Mouse (Mus musculus) kidney, postnatal 0 days (tissue): ENCODE data around the gene Plekhd1. TPM values are rescaled to one million over a fixed set of nuclear protein-coding genes. Genes with fewer than 3 reads are reported as not detected.

ENCODE experiments used
- ATAC-seq: fragments of 200-750 bp; cut with Nextera tagmentation; replicated peaks from 2 replicates; pipeline ENCODE4 v1.8.0; 2017; ENCODE audit warnings: low read depth, moderate number of reproducible peaks, moderate TSS enrichment, moderate library complexity; ENCODE audit not compliant: low FRiP score
- DNase-seq: peaks from one replicate; pipeline ENCODE4 v3.0.0-alpha.2; 2016; ENCODE audit warnings: low spot score
- H3K27ac ChIP-seq: fragments of 300-500 bp; sonication (generic); 2 replicates; pipeline ENCODE4 v1.5.1; 2014; ENCODE audit warnings: mild to moderate bottlenecking
- H3K27me3 ChIP-seq: fragments of 300-500 bp; sonication (generic); 2 replicates; pipeline ENCODE4 v1.6.1; 2014; ENCODE audit warnings: low read length, mixed read lengths; ENCODE audit not compliant: insufficient read depth
- H3K36me3 ChIP-seq: fragments of 300-500 bp; sonication (generic); 2 replicates; pipeline ENCODE4 v1.6.1; 2014; ENCODE audit warnings: low read length, mixed read lengths; ENCODE audit not compliant: insufficient read depth
- H3K4me1 ChIP-seq: fragments of 300-500 bp; sonication (generic); replicated peaks from 2 replicates; pipeline ENCODE4 v1.6.1; 2014; ENCODE audit warnings: antibody characterized with exemption, low read length, mixed read lengths; ENCODE audit not compliant: insufficient read depth
- H3K4me2 ChIP-seq: fragments of 300-500 bp; sonication (generic); 2 replicates; pipeline ENCODE4 v1.6.1; 2014; ENCODE audit warnings: mild to moderate bottlenecking, low read length, moderate library complexity, mixed read lengths
- H3K4me3 ChIP-seq: fragments of 300-500 bp; sonication (generic); replicated peaks from 2 replicates; pipeline ENCODE4 v1.5.1; 2014; ENCODE audit warnings: low read depth, low read length
- H3K9ac ChIP-seq: fragments of 300-500 bp; sonication (generic); 2 replicates; pipeline ENCODE4 v1.6.1; 2014; ENCODE audit warnings: low read depth, low read length
- H3K9me3 ChIP-seq: fragments of 300-500 bp; sonication (generic); replicated peaks from 2 replicates; pipeline ENCODE4 v1.6.1; 2016; ENCODE audit warnings: low read length, inconsistent platforms, mixed read lengths
- CTCF ChIP-seq: IDR thresholded peaks from 2 replicates; pipeline ENCODE4 v1.5.1; 2016; ENCODE audit warnings: antibody characterized with exemption, low read depth, mild to moderate bottlenecking, moderate library complexity
- WGBS: fragments of 180-500 bp; shearing (Covaris S2); extraction: QIAGEN DNeasy Blood & Tissue Kit; methylation state at CpG from one replicate; pipeline ENCODE4 v1.1.7; 2014; 5-methylcytosine and 5-hydroxymethylcytosine counted together
- polyA plus RNA-seq: library from polyadenylated mRNA; unstranded; fragments of >200 nt; fragmentation: Nextera tagmentation; extraction: Ambion mirVana; gene quantifications from 2 replicates; pipeline ENCODE4 v1.2.1, GENCODE M21; 2015

The Plekhd1 gene
- polyA plus RNA-seq, 1 experiment from 2014 or later = 3.5 TPM

DNA sequence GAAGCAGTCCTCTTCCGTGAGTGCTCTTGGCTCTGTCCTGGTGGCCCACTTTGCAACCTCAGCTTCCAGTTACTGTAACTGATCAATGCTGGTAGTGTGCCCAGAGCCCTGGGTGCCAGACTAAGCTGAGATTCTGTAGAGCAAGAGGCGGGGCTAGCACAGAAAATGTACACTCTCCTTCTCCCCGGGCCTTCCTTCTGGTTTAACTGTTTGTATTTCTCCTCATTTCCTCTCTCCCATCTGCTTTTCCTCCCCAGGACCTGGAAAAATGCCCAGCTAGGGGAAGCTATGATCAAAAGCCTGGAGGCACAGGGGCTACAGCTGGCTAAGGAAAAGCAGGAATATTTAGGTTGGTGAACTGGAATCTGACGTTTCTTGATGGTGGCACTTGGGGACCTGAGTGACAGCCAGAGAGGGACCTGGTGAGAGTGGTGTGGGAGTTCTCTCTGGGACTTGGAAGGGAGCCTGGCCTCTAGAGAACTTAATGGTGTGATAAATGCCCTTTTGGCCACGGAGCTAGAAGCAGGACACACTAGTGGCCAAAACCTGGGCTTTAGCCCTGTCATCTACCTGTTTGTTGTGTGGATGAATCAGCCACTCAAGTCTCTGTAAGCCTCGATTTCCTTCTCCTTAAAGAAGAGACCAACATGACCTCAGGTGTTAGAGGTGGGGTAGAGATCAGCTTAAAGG lies 14.7 kb downstream of the Plekhd1 start:
- peaks cover 9% of the 10 kb centered on the region for H3K4me1 ChIP-seq
- H3K4me2 ChIP-seq = no peak overlapping the region
- H3K27ac ChIP-seq = no peak overlapping the region
- no peak overlapping the region for H3K4me3 ChIP-seq
- no peaks in the 10 kb centered on the region for H3K27me3 ChIP-seq
- no peaks in the 10 kb centered on the region for H3K36me3 ChIP-seq
- WGBS = 28% methylated on average over 6 of the region's 6 CpGs
- no peaks in the 10 kb centered on the region for H3K9me3 ChIP-seq
- ATAC-seq (no peak), DNase-seq (peak; percentile 49)
- no peak overlapping the region for H3K9ac ChIP-seq
- no peak for TF ChIP-seq CTCF

DNA sequence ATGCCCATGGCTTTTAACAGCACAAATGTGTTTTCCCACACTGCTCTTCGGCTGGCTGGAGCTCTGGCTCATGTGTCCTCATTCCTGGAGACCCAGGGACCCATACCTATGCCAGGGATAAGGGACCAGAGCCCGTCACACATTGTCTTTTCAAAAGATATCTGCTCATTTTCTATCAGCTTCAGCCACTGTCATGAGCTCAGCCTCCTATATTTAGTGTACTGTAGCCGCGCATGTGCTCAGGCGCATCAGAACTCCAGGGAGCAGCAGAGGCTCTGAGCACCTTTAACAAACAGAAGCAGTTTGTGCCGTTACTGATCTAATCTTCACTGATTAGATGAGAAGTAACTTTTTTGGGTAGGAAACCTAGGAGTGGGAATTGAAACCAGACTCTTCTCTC lies 23.5 kb downstream of the Plekhd1 start:
- WGBS = 69% methylated on average over 6 of the region's 6 CpGs
- H3K27me3 ChIP-seq = no peaks in the 10 kb centered on the region
- no peaks in the 10 kb centered on the region for H3K9me3 ChIP-seq
- no peaks in the 10 kb centered on the region for H3K4me1 ChIP-seq
- ATAC-seq (no peak), DNase-seq (no peak)
- H3K36me3 ChIP-seq = no peaks in the 10 kb centered on the region
- H3K4me3 ChIP-seq = no peak overlapping the region
- H3K9ac ChIP-seq = no peak overlapping the region
- no peak overlapping the region for H3K4me2 ChIP-seq
- no peak for TF ChIP-seq CTCF
- no peak overlapping the region for H3K27ac ChIP-seq

DNA sequence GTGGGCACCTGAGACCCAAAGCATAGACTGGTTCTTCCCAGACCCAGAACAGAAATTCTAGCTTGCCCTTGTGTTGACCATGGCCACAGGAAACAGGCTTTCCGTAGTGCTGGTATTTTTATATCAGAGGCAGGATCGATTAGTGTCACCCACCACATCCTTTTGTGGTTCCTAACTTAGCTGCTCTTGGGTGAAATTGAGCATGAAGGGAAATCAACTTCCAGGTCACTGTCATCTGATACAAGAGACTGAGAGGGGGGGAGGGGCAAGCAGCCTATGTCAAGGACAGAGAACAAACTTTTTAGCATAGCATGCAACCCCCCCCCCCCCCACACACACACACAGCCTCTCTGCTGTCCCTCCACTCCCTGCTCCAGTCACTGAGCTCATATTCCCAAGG lies 26.8 kb downstream of the Plekhd1 start:
- Histone ChIP-seq H3K36me3 (no peaks in the 10 kb centered on the region), H3K4me1 (no peaks in the 10 kb centered on the region), H3K9me3 (no peaks in the 10 kb centered on the region), H3K4me3 (no peak overlapping the region), H3K4me2 (no peak overlapping the region), H3K9ac (no peak overlapping the region), H3K27ac (no peak overlapping the region), H3K27me3 (no peaks in the 10 kb centered on the region)
- WGBS = 43% methylated on average over 2 of the region's 2 CpGs
- no peak for DNase-seq
- TF ChIP-seq CTCF = no peak
- ATAC-seq = no peak

DNA sequence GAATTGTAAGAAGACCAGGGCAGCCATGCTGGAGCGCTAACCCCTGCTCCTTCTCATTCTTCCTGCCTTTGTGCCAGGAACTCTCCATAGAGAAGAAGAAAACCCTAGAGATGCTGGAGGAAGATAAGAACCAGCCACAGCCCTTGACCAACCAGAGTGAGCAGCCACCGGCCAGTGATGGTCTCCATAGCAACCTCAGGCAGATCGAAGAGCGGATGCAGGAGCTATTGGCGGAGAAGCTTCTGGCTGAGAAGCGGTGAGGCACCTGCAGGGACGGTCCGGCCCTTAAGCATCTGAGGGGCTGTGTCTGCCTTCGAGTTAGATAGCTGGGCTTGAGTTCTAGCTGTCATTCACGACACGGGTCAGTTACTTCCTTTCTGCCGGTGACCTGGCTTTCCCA lies 28.1 kb downstream of the Plekhd1 start:
- Histone ChIP-seq H3K4me2 (no peak overlapping the region), H3K4me1 (no peaks in the 10 kb centered on the region), H3K4me3 (no peak overlapping the region), H3K9me3 (no peaks in the 10 kb centered on the region), H3K27ac (no peak overlapping the region), H3K27me3 (no peaks in the 10 kb centered on the region), H3K36me3 (no peaks in the 10 kb centered on the region), H3K9ac (no peak overlapping the region)
- whole genome bisulfite sequencing = 72% methylated on average over 12 of the region's 12 CpGs
- TF ChIP-seq CTCF = no peak
- no peak for DNase-seq
- ATAC-seq = no peak

DNA sequence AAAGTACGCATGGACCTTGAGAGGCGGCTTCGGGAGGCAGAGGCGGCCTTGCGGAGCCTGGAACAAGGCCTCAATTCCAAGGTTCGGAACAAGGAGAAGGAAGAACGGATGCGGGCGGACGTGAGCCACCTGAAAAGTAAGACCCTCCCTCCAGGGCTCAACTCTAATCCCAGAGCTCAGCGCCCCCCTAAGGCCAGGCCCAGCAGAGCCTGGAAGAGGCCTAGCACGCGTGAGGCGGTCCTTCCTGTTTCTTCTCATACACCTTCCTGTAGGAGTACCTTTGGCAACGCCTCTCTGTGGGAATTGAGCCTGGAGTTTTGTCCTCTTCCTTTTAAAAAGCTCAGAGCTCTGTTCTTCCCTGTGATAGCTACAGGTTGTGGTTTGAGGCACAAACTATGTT lies 29.1 kb downstream of the Plekhd1 start:
- no peaks in the 10 kb centered on the region for H3K27me3 ChIP-seq
- no peaks in the 10 kb centered on the region for H3K36me3 ChIP-seq
- no peak overlapping the region for H3K9ac ChIP-seq
- WGBS = 89% methylated on average over 15 of the region's 15 CpGs
- no peak for ATAC-seq
- H3K9me3 ChIP-seq = no peaks in the 10 kb centered on the region
- H3K4me2 ChIP-seq = no peak overlapping the region
- H3K4me1 ChIP-seq = no peaks in the 10 kb centered on the region
- no peak for TF ChIP-seq CTCF
- no peak overlapping the region for H3K4me3 ChIP-seq
- H3K27ac ChIP-seq = no peak overlapping the region
- no peak for DNase-seq

DNA sequence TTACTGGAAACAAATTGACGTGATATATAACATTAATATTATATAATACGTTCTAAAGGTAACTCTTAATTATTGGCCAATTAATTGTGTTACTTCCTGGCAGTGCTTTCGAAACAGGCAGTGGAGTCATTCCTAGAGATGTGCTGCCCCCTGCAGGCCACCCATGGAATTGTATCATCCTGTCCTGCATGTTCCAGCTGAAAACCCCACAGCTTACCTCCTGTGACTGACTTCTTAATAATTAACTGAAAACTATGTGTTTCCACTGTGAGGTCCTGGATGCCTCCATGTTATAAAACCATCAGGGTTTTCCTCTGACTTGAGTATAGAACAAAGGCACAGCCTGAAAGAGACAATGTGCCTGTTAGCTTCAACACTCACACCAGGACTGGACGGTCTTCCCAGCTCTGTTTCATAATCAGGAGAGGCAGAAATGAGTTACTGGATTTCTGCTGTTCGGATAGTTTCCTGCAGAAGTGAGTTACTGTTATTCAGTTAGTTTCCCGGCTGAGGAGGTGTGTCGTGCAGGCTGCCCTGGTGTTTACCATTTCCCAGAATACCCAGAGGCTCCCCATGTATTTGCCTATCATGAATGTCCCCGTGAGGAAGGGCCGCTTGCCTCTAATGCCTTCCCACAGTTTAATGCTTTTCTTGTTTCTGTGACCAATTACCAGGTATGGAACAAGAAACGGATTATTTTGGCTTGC lies 32.6 kb downstream of the Plekhd1 start:
- 24% methylated on average over 10 of the region's 10 CpGs for WGBS
- peak; percentile 65; the same call in 1 of the 2 replicates for ATAC-seq

More for the DNA sequence above, 32.6 kb downstream of the Plekhd1 start:
- Histone ChIP-seq H3K9me3 (no peaks in the 10 kb centered on the region), H3K27ac (peak overlapping the region; percentile 47; the same call in 1 of the 2 replicates), H3K9ac (no peak overlapping the region), H3K4me2 (0 out of 2 replicates have a peak overlapping the region, but pooled peaks have one; percentile 0), H3K36me3 (no peaks in the 10 kb centered on the region), H3K27me3 (no peaks in the 10 kb centered on the region), H3K4me1 (no peaks in the 10 kb centered on the region), H3K4me3 (no peak overlapping the region)
- DNase-seq = peak; percentile 86
- peak; percentile 96 for TF ChIP-seq CTCF
